Mouse (Mus musculus) forebrain, embryonic 12.5 days (tissue): ENCODE measurements around the gene Kif16b. TPM values are rescaled to one million over a fixed set of nuclear protein-coding genes. Genes with fewer than 3 reads are reported as not detected.
A peak's percentile ranks its signal among the peaks of the same experiment; 100 is the strongest.

Source experiments
- ATAC-seq: fragments of 200-750 bp; cut with Nextera tagmentation; 2 replicates; pipeline ENCODE4 v1.8.0; 2017; ENCODE audit warnings: moderate TSS enrichment; ENCODE audit not compliant: low FRiP score
- H3K27ac ChIP-seq: fragments of 300-500 bp; sonication (generic); 2 replicates; pipeline ENCODE4 v1.5.1; 2016; ENCODE audit warnings: mild to moderate bottlenecking
- H3K27me3 ChIP-seq: fragments of 300-500 bp; sonication (generic); 2 replicates; pipeline ENCODE4 v1.6.1; 2016; ENCODE audit warnings: mild to moderate bottlenecking
- H3K36me3 ChIP-seq: fragments of 300-500 bp; sonication (generic); replicated peaks from 2 replicates; pipeline ENCODE4 v1.6.1; 2016; ENCODE audit warnings: mild to moderate bottlenecking
- H3K4me1 ChIP-seq: fragments of 300-500 bp; sonication (generic); 2 replicates; pipeline ENCODE4 v1.6.1; 2016
- H3K4me2 ChIP-seq: fragments of 300-500 bp; sonication (generic); 2 replicates; pipeline ENCODE4 v1.6.1; 2016; ENCODE audit warnings: mild to moderate bottlenecking, moderate library complexity
- H3K4me3 ChIP-seq: fragments of 300-500 bp; sonication (generic); replicated peaks from 2 replicates; pipeline ENCODE4 v1.5.1; 2016; ENCODE audit warnings: mild to moderate bottlenecking
- H3K9ac ChIP-seq: fragments of 300-500 bp; sonication (generic); 2 replicates; pipeline ENCODE4 v1.6.1; 2016; ENCODE audit warnings: mild to moderate bottlenecking
- H3K9me3 ChIP-seq: fragments of 300-500 bp; sonication (generic); 2 replicates; pipeline ENCODE4 v1.6.1; 2016
- WGBS: fragments of 180-500 bp; shearing (Covaris S2); methylation state at CpG from one replicate; pipeline ENCODE4 v1.1.7; 2016; 5-methylcytosine and 5-hydroxymethylcytosine counted together
- polyA plus RNA-seq: library from polyadenylated mRNA; unstranded; fragments of >200 nt; fragmentation: Nextera tagmentation; extraction: Ambion mirVana; gene quantifications from 2 replicates; pipeline ENCODE4 v1.2.1, GENCODE M21; 2016

Gene Kif16b
- polyA plus RNA-seq, 1 experiment from 2014 or later, result 7.3 TPM

- Histone ChIP-seq H3K9me3 (no peaks in the 10 kb centered on the region), H3K4me3 (no peak overlapping the region), H3K36me3 (no peaks in the 10 kb centered on the region; the same call in 1 of the 2 replicates), H3K27me3 (no peaks in the 10 kb centered on the region), H3K27ac (no peak overlapping the region), H3K4me1 (no peaks in the 10 kb centered on the region), H3K9ac (no peak overlapping the region), H3K4me2 (no peak overlapping the region)
- 73% methylated on average over 4 of the region's 4 CpGs for WGBS
- ATAC-seq, result peak; percentile 44; the same call in 1 of the 2 replicates
Measured at GRCm38 (mm10) chr2:142859452-142859851, 41.9 kb downstream of the Kif16b start.

- ATAC-seq, result no peak
Measured at GRCm38 (mm10) chr2:142838775-142839174, 62.6 kb downstream of the Kif16b start.

GRCm38 (mm10) chr2:142838118-142838517 lies 63.2 kb downstream of the Kif16b start:
- ATAC-seq, result no peak
- 65% methylated on average over 1 of the region's 1 CpGs for WGBS

More at GRCm38 (mm10) chr2:142838775-142839174, 62.6 kb downstream of the Kif16b start:
- no peak overlapping the region for H3K4me2 ChIP-seq
- no peaks in the 10 kb centered on the region for H3K4me1 ChIP-seq
- 43% methylated on average over 3 of the region's 3 CpGs for WGBS
- no peak overlapping the region for H3K27ac ChIP-seq
- no peaks in the 10 kb centered on the region for H3K9me3 ChIP-seq
- H3K27me3 ChIP-seq, result no peaks in the 10 kb centered on the region; the same call in none of the 2 replicates
- no peak overlapping the region for H3K4me3 ChIP-seq
- no peak overlapping the region for H3K9ac ChIP-seq
- H3K36me3 ChIP-seq, result no peaks in the 10 kb centered on the region

GRCm38 (mm10) chr2:142834751-142835150 lies 66.6 kb downstream of the Kif16b start:
- no peaks in the 10 kb centered on the region for H3K9me3 ChIP-seq
- no peaks in the 10 kb centered on the region for H3K36me3 ChIP-seq
- no peak overlapping the region for H3K4me2 ChIP-seq
- 89% methylated on average over 3 of the region's 3 CpGs for WGBS
- H3K27me3 ChIP-seq, result no peaks in the 10 kb centered on the region; the same call in none of the 2 replicates
- no peak overlapping the region for H3K9ac ChIP-seq
- H3K4me1 ChIP-seq, result peaks cover 8% of the 10 kb centered on the region; the same call in 1 of the 2 replicates
- no peak overlapping the region for H3K27ac ChIP-seq
- no peak overlapping the region for H3K4me3 ChIP-seq
- ATAC-seq, result no peak

More at GRCm38 (mm10) chr2:142838118-142838517, 63.2 kb downstream of the Kif16b start:
- no peak overlapping the region for H3K4me2 ChIP-seq
- peaks cover under 1% of the 10 kb centered on the region; the same call in 1 of the 2 replicates for H3K4me1 ChIP-seq
- H3K9ac ChIP-seq, result no peak overlapping the region
- H3K36me3 ChIP-seq, result no peaks in the 10 kb centered on the region
- no peak overlapping the region for H3K27ac ChIP-seq
- H3K4me3 ChIP-seq, result no peak overlapping the region
- no peaks in the 10 kb centered on the region for H3K9me3 ChIP-seq
- no peaks in the 10 kb centered on the region; the same call in none of the 2 replicates for H3K27me3 ChIP-seq

- Histone ChIP-seq H3K9ac (no peak overlapping the region), H3K4me2 (no peak overlapping the region), H3K4me3 (no peak overlapping the region), H3K27ac (no peak overlapping the region), H3K36me3 (no peaks in the 10 kb centered on the region), H3K27me3 (no peaks in the 10 kb centered on the region; the same call in none of the 2 replicates), H3K4me1 (peaks cover 8% of the 10 kb centered on the region; the same call in 1 of the 2 replicates), H3K9me3 (no peaks in the 10 kb centered on the region)
- ATAC-seq, result peak; percentile 53
- WGBS, result 37% methylated on average over 10 of the region's 10 CpGs
Measured at GRCm38 (mm10) chr2:142832617-142833422, 68.5 kb downstream of the Kif16b start.

- Histone ChIP-seq H3K4me2 (no peak overlapping the region), H3K27ac (no peak overlapping the region), H3K36me3 (no peaks in the 10 kb centered on the region), H3K4me1 (no peaks in the 10 kb centered on the region; the same call in none of the 2 replicates), H3K9ac (no peak overlapping the region), H3K27me3 (peaks cover 5% of the 10 kb centered on the region; the same call in 1 of the 2 replicates), H3K4me3 (no peak overlapping the region), H3K9me3 (no peaks in the 10 kb centered on the region)
- whole genome bisulfite sequencing, result 31% methylated on average over 2 of the region's 2 CpGs
- ATAC-seq, result peak; percentile 88
Measured at GRCm38 (mm10) chr2:142813033-142813432, 88.3 kb downstream of the Kif16b start.

- Histone ChIP-seq H3K27ac (no peak overlapping the region), H3K4me1 (no peaks in the 10 kb centered on the region), H3K9ac (no peak overlapping the region), H3K4me3 (no peak overlapping the region), H3K4me2 (no peak overlapping the region), H3K9me3 (no peaks in the 10 kb centered on the region), H3K27me3 (no peaks in the 10 kb centered on the region), H3K36me3 (no peaks in the 10 kb centered on the region)
- WGBS, result 95% methylated on average over 1 of the region's 1 CpGs
- no peak for ATAC-seq
Measured at GRCm38 (mm10) chr2:142803760-142804448, 97.4 kb downstream of the Kif16b start.

GRCm38 (mm10) chr2:142797310-142797709 lies 104.0 kb downstream of the Kif16b start:
- H3K27me3 ChIP-seq, result no peaks in the 10 kb centered on the region
- no peaks in the 10 kb centered on the region for H3K4me1 ChIP-seq
- H3K9me3 ChIP-seq, result no peaks in the 10 kb centered on the region
- ATAC-seq, result no peak
- no peak overlapping the region for H3K27ac ChIP-seq
- no peak overlapping the region for H3K4me3 ChIP-seq
- H3K36me3 ChIP-seq, result no peaks in the 10 kb centered on the region
- H3K4me2 ChIP-seq, result no peak overlapping the region
- H3K9ac ChIP-seq, result no peak overlapping the region
- 71% methylated on average over 6 of the region's 6 CpGs for WGBS

GRCm38 (mm10) chr2:142775358-142775757 lies 126.0 kb downstream of the Kif16b start:
- Histone ChIP-seq H3K27ac (no peak overlapping the region), H3K27me3 (no peaks in the 10 kb centered on the region), H3K9ac (no peak overlapping the region), H3K9me3 (no peaks in the 10 kb centered on the region), H3K4me3 (no peak overlapping the region), H3K36me3 (no peaks in the 10 kb centered on the region), H3K4me1 (no peaks in the 10 kb centered on the region), H3K4me2 (no peak overlapping the region)
- no peak for ATAC-seq
- 74% methylated on average over 1 of the region's 1 CpGs for WGBS

- Histone ChIP-seq H3K4me3 (no peak overlapping the region), H3K4me2 (no peak overlapping the region), H3K4me1 (peaks cover 2% of the 10 kb centered on the region; the same call in 1 of the 2 replicates), H3K27ac (no peak overlapping the region), H3K36me3 (no peaks in the 10 kb centered on the region), H3K9ac (no peak overlapping the region), H3K9me3 (no peaks in the 10 kb centered on the region), H3K27me3 (no peaks in the 10 kb centered on the region)
- ATAC-seq, result no peak
- 74% methylated on average over 1 of the region's 1 CpGs for WGBS
Measured at GRCm38 (mm10) chr2:142774752-142775151, 126.6 kb downstream of the Kif16b start.

GRCm38 (mm10) chr2:142769647-142770121 lies 131.6 kb downstream of the Kif16b start:
- H3K27ac ChIP-seq, result no peak overlapping the region
- no peak for ATAC-seq
- no peak overlapping the region for H3K4me3 ChIP-seq
- no peak overlapping the region for H3K4me2 ChIP-seq
- peaks cover 10% of the 10 kb centered on the region; the same call in 1 of the 2 replicates for H3K4me1 ChIP-seq
- H3K36me3 ChIP-seq, result no peaks in the 10 kb centered on the region
- 73% methylated on average over 11 of the region's 11 CpGs for WGBS
- no peaks in the 10 kb centered on the region for H3K9me3 ChIP-seq
- H3K27me3 ChIP-seq, result no peaks in the 10 kb centered on the region
- no peak overlapping the region for H3K9ac ChIP-seq

GRCm38 (mm10) chr2:142764276-142764675 lies 137.1 kb downstream of the Kif16b start:
- H3K9me3 ChIP-seq, result no peaks in the 10 kb centered on the region
- 82% methylated on average over 2 of the region's 2 CpGs for WGBS

More at GRCm38 (mm10) chr2:142764276-142764675, 137.1 kb downstream of the Kif16b start:
- Histone ChIP-seq H3K4me2 (no peak overlapping the region), H3K27ac (no peak overlapping the region), H3K27me3 (no peaks in the 10 kb centered on the region), H3K4me1 (peaks cover 4% of the 10 kb centered on the region; the same call in 1 of the 2 replicates), H3K9ac (no peak overlapping the region), H3K36me3 (no peaks in the 10 kb centered on the region), H3K4me3 (no peak overlapping the region)
- ATAC-seq, result no peak
